Mouse (Mus musculus): ENCODE results near the gene Cux2.

- TF ChIP-seq CTCF (IDR thresholded peaks at IDR 0.05; ENCODE audit: extremely low read depth, insufficient read depth, insufficient read length, insufficient replicate concordance) (no peak), POLR2A (IDR thresholded peaks at IDR 0.05; ENCODE audit: low read depth, low read length) (no peak)
These were observed 221.1 kb downstream of the Cux2 start for GRCm38 (mm10) chr5:121828491-121829432.

Measured in spleen, adult 2 months (tissue).